Mouse (Mus musculus): Measurements from ENCODE around the gene Cbx6. TPM values are rescaled to one million over a fixed set of nuclear protein-coding genes. Genes with fewer than 3 reads are reported as not detected.
"Not testable (repeated sequence)": the region's sequence is repeated elsewhere in the genome, so short reads cannot be mapped to it uniquely, and the experiment has no call there.

Cbx6 gene
- total RNA-seq, 2 experiments from 2014 or later = 412 to 417 TPM

GRCm38 (mm10) chr15:79833251-79834050 lies 1.0 kb downstream of the Cbx6 start:
- DNase-seq (ENCODE audit: low spot score in 2 of 2) = peak; percentile 54 to 65
- intact Hi-C loops (cut with DNase I) = loop anchor here (2.0 to 5.0 kb wide), 5 partner anchors 63 to 249 kb away; partner anchors contain the start of gene Pdgfb

GRCm38 (mm10) chr15:79832064-79832900 lies 2.2 kb downstream of the Cbx6 start:
- intact Hi-C loops (cut with DNase I) = loop anchor here (1.0 to 5.0 kb wide), 5 partner anchors 51 to 250 kb away; partner anchors contain the start of gene Pdgfb
- peak; percentile 70 to 77 for DNase-seq (ENCODE audit: low spot score in 2 of 2)

- peak; percentile 72 to 81 for DNase-seq (ENCODE audit: low spot score in 2 of 2)
- intact Hi-C loops (cut with DNase I) = loop anchor here (5.0 kb wide), 4 partner anchors 82 to 252 kb away; partner anchors contain the start of gene Pdgfb
Observed at GRCm38 (mm10) chr15:79830388-79830787, 4.1 kb downstream of the Cbx6 start.

DNA sequence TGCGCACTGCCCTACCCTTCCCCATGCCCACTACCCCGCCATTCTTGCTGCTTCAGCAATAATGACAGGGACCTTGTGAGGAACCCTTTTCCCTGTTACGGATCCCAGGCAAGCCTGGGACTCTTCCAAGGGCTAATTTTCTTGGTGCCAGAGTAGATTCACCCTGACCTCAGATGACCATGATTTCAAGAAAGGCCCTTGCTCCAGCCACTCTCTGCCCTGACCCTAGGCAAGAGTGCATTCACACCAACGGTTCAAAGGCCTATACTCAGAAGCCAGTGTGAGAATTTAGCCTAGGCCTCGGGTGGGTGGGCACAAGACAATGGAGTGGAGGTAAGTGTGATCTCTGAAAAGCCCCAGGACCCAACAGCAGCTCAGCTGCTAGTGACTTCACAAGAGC lies 5.1 kb downstream of the Cbx6 start:
- intact Hi-C loops (cut with DNase I) = no loop called here

DNA sequence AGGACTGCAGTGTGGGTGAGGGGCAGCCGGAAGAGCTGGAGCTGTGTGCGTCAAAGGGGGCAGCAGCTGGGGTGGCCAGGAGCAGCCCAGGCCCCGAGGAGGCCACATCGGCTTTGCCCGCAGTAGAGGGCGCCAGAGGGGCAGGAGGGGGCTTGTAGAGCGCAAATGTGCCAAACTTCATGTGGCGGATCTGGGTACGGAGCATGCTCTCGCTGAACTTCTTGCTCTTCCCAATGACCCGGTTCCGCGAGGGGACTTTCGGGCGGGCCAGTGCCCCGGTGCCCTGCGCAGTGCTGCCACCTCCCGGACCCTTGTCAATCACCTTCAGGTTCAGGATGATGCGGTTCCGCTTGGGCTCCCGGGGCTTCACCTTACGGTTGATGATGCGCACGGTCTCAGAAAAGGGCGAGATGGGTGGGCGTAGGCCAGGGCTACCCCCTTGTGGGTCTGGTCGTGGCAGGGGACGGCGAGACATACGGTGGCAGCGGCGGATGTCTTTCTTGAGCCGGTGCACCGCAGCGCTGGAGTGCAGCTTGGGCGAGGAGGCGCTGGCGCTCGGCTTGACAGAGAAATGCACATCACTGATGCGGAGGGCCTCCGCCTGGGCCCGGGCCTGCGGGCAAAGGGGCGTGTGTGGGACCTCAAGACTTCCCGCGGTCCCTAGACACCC lies 6.0 kb downstream of the Cbx6 start:
- intact Hi-C loops (cut with DNase I) = no loop called here
- peak; percentile 41 to 50 for DNase-seq (ENCODE audit: low spot score in 2 of 2)

More for the DNA sequence above, 5.1 kb downstream of the Cbx6 start:
- no peak for DNase-seq (ENCODE audit: low spot score in 2 of 2)

- intact Hi-C loops (cut with DNase I) = loop anchor here (2.0 kb wide), 1 partner anchor 75 kb away; no protein-coding TSS in a partner anchor
- DNase-seq (ENCODE audit: low spot score in 2 of 2) = peak in 1 of 2 experiments; percentile 29
Observed at GRCm38 (mm10) chr15:79827778-79828210, 6.7 kb downstream of the Cbx6 start.

- intact Hi-C loops (cut with DNase I) = loop anchor here (2.0 kb wide), 1 partner anchor 74 kb away; no protein-coding TSS in a partner anchor
- DNase-seq (ENCODE audit: low spot score in 2 of 2) = no peak
Observed at GRCm38 (mm10) chr15:79827061-79827777, 7.3 kb downstream of the Cbx6 start.

- intact Hi-C loops (cut with DNase I) = loop anchor here (2.0 kb wide), 1 partner anchor 74 kb away; no protein-coding TSS in a partner anchor
Observed at GRCm38 (mm10) chr15:79826221-79826935, 8.1 kb downstream of the Cbx6 start.

DNA sequence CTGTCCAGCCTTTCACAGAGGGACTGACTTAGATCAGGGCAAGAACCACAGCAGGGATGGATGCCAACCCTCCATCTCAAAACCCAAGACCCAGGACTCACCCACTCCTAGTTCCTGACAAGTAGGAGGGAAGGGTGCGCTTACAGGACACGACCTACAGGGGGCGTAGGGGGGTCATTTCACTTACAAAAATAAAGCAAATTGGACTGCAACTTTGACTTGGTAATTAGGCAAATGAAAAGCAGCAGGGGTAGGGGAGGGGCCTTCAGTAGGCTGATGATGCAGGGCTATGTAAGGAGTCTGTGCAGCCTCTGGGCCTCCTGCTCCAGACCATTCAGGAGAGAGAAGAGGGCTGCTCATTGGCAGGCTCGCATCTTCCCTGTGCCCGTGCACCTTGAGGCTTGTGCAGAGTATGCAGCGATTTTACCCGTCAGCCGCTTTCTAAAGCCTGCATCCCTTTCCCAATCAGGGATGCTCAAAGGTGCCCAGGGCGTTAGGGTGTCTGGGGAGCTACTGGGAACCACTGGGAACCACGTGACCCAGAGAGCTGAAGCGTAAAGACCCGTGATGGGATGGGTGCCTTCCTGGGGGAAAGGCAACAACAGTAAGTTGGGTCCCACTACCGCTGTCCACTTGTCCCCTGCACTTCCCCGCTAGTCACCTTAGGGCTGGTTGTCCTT lies 9.2 kb downstream of the Cbx6 start:
- intact Hi-C loops (cut with DNase I) = no loop called here
- peak; percentile 25 to 37 for DNase-seq (ENCODE audit: low spot score in 2 of 2)

More at GRCm38 (mm10) chr15:79826221-79826935, 8.1 kb downstream of the Cbx6 start:
- DNase-seq (ENCODE audit: low spot score in 2 of 2) = no peak

- intact Hi-C loops (cut with DNase I) = no loop called here
- peak; percentile 41 to 42 for DNase-seq (ENCODE audit: low spot score in 2 of 2)
Observed at GRCm38 (mm10) chr15:79823588-79824280, 10.8 kb downstream of the Cbx6 start.

DNA sequence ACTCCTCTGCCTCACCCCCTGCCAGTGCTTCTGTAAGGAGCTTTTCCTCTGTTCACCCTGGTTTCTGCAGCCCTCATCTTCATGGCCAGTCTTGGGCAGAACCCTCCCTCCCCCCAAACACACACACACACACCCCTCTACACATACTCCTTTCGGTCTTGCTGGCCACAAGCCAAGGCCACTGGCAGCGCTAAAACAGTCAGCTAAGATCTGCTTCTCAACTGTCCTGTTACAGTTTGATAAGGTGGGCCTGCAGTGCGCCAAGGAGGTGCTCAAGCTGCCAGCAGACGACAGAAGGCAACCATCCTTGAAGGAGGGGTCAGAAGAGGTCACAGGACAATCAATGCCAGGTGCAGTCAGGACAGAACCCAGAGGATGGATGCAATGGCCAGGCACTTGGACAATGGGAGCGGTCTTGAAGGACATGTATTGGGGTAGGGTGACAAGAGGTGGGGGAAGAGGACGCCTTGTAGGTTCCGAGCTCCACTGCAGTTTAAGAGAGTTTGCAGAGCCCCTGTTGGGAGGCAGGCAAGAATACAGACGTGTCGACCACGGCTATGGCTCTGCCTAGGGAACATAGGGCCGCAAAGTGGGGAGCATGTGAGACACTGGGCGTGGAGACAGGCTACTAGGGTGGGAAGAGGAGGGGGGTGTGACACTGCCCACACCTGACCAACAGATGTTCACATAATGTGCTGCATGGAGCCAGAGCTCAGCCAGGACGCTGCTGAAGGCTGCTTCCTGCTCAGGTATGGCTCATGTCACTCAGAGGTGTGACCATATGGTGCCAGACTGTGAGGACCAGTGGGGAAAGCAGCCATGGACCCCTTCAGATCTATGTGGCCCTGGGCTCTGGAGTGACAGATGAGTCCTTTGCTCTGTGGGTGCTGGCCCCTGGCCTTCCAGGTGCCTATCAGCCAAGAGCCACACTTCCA lies 12.0 kb downstream of the Cbx6 start:
- intact Hi-C loops (cut with DNase I) = no loop called here

DNA sequence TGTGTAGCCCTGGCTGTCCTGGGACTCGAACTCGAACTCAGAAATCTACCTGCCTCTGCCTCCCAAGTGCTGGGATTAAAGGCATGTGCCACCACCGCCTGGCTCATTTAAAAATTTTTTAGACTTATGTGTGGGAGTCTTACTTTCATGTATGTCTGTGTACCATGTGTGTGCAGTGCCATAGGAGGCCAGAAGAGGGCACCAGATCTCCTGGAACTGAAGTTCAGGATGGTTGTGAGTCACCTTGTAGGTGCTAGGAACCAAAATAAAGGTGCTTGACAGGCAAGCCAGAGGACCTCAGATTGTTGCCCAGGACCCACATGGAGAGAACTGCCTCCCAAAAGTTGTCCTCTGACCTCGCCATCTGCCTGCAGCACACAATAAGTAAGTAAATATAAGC lies 16.2 kb downstream of the Cbx6 start:
- no peak for DNase-seq (ENCODE audit: low spot score in 2 of 2)
- intact Hi-C loops (cut with DNase I) = no loop called here

More for the DNA sequence above, 12.0 kb downstream of the Cbx6 start:
- no peak for DNase-seq (ENCODE audit: low spot score in 2 of 2)

DNA sequence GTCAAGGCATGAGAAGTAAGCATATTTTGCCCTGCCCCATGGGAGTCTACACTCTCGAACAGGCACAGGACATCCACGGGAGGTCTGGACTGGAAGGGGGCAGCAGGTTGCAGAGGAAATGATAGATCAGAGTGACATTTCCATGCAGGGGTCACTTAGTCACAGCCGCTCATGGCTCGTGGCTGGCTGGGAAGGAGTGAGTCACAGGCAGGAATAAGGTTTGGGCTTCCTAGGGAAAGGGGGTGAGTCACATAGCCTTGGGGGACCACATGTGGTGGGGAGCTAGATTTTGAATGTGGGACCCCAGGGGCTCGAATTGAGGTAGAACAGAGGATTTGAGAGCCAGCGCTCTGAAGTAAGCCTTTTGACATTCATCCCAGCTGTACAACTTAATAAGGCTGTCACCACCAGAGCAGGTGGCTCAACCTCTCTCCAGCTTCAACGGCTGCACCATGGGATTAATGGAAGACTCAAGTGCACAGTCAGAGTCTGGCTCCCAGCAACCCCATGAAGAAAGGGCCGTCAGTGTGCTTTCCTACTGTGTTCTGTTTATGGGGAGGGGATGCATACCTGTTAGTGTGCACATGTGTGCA lies 20.7 kb downstream of the Cbx6 start:
- no peak for DNase-seq (ENCODE audit: low spot score in 2 of 2)
- intact Hi-C loops (cut with DNase I) = no loop called here

- intact Hi-C loops (cut with DNase I); DNase-seq (ENCODE audit: low spot score in 2 of 2): not testable (repeated sequence)
Observed at GRCm38 (mm10) chr15:79812840-79813239, 21.6 kb downstream of the Cbx6 start.

DNA sequence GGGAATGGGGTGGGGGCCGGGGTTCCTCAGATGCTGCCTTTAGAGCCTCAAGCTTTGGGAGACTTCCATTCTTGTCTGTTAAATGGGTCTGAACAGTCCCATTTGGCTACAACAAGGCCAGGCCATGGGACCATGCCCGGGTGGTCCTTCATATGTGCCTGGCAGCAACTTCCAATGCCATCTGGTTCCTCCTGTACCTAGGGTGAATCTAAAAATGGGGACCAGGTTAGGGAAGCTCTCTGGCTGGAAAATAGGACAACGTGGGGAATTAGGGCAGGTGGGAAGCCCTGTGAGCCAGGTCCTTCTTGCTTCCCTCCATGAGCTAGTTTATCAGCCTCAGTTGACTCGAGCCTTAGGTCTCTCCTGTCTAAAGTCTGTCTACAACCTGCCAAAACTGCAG lies 23.5 kb downstream of the Cbx6 start:
- intact Hi-C loops (cut with DNase I) = no loop called here
- DNase-seq (ENCODE audit: low spot score in 2 of 2) = no peak

DNA sequence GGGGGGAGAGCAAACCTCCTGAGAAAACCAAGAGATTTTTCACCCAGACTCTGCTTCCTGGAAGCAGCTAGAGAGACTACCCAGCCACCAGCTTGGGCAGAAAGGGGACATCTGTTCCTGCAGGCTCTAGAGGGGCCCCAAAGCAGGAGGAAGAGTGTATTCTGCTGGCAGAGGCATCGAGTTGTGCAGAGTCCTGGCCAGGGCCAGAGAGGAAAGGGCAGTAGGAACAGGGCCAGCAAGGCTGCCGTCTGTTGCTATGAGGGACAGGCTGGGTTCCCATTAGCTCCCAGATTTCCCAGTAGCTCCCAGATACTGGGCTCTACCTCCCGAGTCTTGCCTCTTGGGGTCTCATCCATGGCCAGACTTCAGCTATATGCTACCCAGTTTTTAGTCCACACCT lies 24.4 kb downstream of the Cbx6 start:
- no peak for DNase-seq (ENCODE audit: low spot score in 2 of 2)
- intact Hi-C loops (cut with DNase I) = no loop called here

Data from left cerebral cortex, postnatal 36 days (tissue).